Mouse (Mus musculus) ZHBTc4 (cell line): ENCODE measurements around the gene Pcsk1.
A peak's percentile ranks its signal among the peaks of the same experiment; 100 is the strongest.

ENCODE experiments used
- DNase-seq: peaks from one replicate; pipeline ENCODE4 v3.0.0-alpha.2; 2011; ENCODE audit warnings: low read depth, low spot score

Pcsk1 gene

GRCm38 (mm10) chr13:75089721-75090410, at the start of gene Pcsk1:
Gene Pcsk1, plus strand, starts transcription at chr13:75089826.
- peak; percentile 65 for DNase-seq

DNA sequence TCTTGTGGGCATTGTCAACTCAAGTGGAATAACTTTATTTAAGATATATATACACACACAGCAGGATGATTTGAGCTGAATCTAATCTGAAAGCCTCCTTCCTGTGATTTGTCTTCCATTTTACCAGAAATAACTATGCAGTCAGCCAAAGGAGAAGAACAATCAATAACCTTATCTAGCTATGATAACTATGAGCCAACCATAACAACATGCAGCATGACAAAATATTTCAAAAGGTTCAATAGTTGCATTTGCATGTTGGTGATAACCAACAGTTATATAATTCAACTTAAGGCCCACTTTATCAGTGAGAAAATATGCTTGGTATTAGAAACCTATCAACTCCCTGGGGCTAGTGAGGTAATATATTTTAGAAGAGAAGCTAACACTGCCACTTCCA, 30.8 kb upstream of the Pcsk1 start:
- DNase-seq: no peak

DNA sequence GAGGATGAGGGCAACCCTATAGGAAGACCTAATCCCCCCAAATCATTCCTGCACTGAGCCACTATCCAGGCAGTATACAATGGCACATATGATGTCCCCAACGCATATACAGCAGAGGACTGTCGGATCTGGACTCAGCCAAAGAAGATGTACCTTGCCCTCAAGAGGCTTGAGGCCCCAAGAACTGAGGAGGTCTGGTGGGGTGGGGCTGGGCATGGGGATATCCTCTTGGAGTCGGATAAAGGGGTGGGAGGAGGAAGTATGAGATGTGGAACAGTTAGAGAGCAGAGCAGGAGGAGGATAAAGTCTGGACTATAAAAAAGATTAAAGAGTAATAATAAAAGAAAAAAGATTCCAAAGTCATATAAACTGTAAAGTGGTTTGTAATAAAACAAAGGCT, 25.7 kb upstream of the Pcsk1 start:
- no peak for DNase-seq

DNA sequence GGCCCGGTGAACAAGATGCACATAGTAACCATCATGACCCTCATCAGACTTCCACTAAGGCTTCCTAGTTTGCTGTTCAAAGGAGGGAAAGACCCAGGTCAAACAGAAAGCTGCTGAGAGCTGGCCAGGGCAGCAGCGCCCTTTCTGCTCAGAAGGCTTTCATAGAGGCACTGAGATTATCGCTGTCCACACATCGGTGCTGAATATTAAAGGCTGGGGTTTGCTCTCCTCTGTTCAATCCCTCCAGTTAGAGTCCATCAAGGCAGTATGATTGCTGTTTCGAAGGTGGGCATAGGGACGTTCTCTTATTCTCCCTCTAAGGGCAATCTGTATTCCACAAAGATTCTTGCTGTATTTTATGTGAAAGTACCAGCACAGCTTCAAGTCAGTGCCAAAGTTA, 1.0 kb upstream of the Pcsk1 start:
- peak; percentile 58 for DNase-seq

- DNase-seq: peak; percentile 66
Observed at GRCm38 (mm10) chr13:75090411-75090779, 769 bp downstream of the Pcsk1 start.

GRCm38 (mm10) chr13:75091071-75091470, 1.4 kb downstream of the Pcsk1 start:
- no peak for DNase-seq

- no peak for DNase-seq
Observed at GRCm38 (mm10) chr13:75095487-75095886, 5.9 kb downstream of the Pcsk1 start.

DNA sequence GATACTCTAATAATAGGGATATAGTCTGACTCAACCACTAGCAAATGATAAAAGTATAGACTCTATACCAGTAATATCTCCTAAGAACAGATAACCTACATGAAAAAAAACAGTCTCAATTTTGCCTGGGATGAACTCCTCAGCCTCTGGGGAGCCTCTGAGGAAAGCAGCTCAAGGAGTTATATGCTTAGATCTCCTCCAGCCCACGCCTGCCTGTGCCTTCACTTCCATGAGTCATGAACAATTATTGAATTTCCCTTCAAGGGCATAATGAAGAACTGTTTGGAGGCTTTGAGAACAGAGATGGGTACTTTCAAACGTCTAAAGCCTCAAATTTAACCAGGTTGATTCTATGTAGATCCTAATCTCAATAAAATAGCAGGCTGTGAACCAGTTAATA, 23.5 kb downstream of the Pcsk1 start:
- no peak for DNase-seq

GRCm38 (mm10) chr13:75114007-75114424, 24.4 kb downstream of the Pcsk1 start:
- DNase-seq: no peak

- no peak for DNase-seq
Observed at GRCm38 (mm10) chr13:75114838-75115237, 25.2 kb downstream of the Pcsk1 start.

- DNase-seq: no peak
Observed at GRCm38 (mm10) chr13:75135833-75136232, 46.2 kb downstream of the Pcsk1 start.

DNA sequence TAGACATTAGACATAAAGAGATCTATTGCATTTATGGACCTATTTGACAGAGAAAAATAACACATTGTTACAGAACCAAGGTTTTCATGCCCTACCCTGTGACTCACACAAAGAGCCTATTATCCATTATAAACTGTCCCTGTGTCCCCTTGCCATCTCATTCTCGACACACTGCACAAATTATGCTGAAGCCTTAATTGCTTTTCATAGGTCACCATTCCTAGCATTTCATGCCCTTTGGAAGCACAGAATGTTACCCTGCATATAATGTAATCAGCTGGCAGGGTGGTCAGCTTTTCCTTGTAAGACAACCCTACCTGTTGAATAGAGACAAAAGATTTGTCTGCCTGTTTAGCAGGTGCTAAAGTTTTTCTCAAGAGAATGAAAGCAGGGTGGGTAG, 71.0 kb downstream of the Pcsk1 start:
- no peak for DNase-seq

DNA sequence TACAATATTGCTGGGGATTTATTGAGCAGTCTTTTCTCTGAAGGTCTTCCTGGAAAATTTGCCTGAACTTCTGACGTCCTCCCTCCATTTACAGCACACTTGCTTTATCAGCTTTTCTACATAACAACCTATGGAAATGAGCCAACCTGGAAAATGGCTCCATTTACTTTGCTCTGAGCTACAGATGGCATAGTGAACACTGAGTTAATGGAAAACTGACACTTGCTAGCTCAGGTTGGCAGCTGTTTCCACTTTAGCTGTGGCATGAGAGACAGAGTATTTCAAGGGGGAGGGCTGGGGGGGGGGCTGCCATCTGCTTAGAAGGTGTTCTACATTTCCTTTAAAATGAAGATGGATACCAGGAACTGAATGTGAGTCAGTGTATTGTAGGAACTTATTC, 73.8 kb downstream of the Pcsk1 start:
- no peak for DNase-seq
